Mouse (Mus musculus) thymus, adult 2 months (tissue): Measurements from ENCODE around the gene Mecr. TPM values are rescaled to one million over a fixed set of nuclear protein-coding genes. Genes with fewer than 3 reads are reported as not detected.

Source experiments
- DNase-seq: peaks from one replicate; pipeline ENCODE4 v3.0.0; 2021
- H3K27ac ChIP-seq: fragments of 200-500 bp; 2 replicates; pipeline ENCODE4 v1.5.1; 2012; ENCODE audit warnings: low read length, control low read depth; ENCODE audit not compliant: control insufficient read depth, insufficient read depth
- H3K27me3 ChIP-seq: fragments of 200-500 bp; 2 replicates; pipeline ENCODE4 v1.6.1; 2012; ENCODE audit warnings: mild to moderate bottlenecking, low read length, moderate library complexity, mixed read lengths; ENCODE audit not compliant: control insufficient read depth, insufficient read depth
- H3K36me3 ChIP-seq: fragments of 200-500 bp; 2 replicates; pipeline ENCODE4 v1.6.1; 2012; ENCODE audit warnings: mild to moderate bottlenecking, low read length, moderate library complexity; ENCODE audit not compliant: control insufficient read depth, insufficient read depth
- H3K4me1 ChIP-seq: fragments of 200-500 bp; replicated peaks from 2 replicates; pipeline ENCODE4 v1.6.1; 2012; ENCODE audit warnings: low read length; ENCODE audit not compliant: control insufficient read depth, insufficient read depth
- H3K4me3 ChIP-seq: fragments of 200-500 bp; 2 replicates; pipeline ENCODE4 v1.5.1; 2012; ENCODE audit warnings: mild to moderate bottlenecking, low read length, control low read depth, moderate library complexity; ENCODE audit not compliant: control insufficient read depth, insufficient read depth
- CTCF ChIP-seq: fragments of 200-500 bp; IDR thresholded peaks from 2 replicates; pipeline ENCODE4 v1.5.1; 2012; ENCODE audit warnings: mild to moderate bottlenecking, control low read depth, low read length, moderate library complexity, borderline replicate concordance; ENCODE audit not compliant: control insufficient read depth, poor library complexity, insufficient read depth; ENCODE audit errors: extremely low read depth
- POLR2A ChIP-seq: fragments of 200-500 bp; IDR thresholded peaks from 2 replicates; pipeline ENCODE4 v1.6.1; 2012; ENCODE audit warnings: mild to moderate bottlenecking, low read length, control low read depth, moderate library complexity; ENCODE audit not compliant: control insufficient read depth, poor library complexity, insufficient read depth; ENCODE audit errors: extremely low read depth
- WGBS: fragments of 180-500 bp; shearing (Covaris S2); methylation state at CpG from one replicate; pipeline ENCODE4 v1.1.7; 2018; 5-methylcytosine and 5-hydroxymethylcytosine counted together
- polyA plus RNA-seq: library from polyadenylated mRNA; depleted of rRNA; stranded (reverse); fragments of >200 nt; gene quantifications from 2 replicates; pipeline ENCODE4 v1.2.3, GENCODE M21; 2012

The Mecr gene
- polyA plus RNA-seq, 1 experiment, result 26.4 TPM

- H3K36me3 ChIP-seq, result no peaks in the 10 kb centered on the region
- H3K27me3 ChIP-seq, result peaks cover 14% of the 10 kb centered on the region; the same call in 1 of the 2 replicates
- no peak overlapping the region for H3K27ac ChIP-seq
- DNase-seq, result no peak
- WGBS, result 89% methylated on average over 3 of the region's 3 CpGs
- H3K4me1 ChIP-seq, result peaks cover 12% of the 10 kb centered on the region
- no peak overlapping the region for H3K4me3 ChIP-seq
- TF ChIP-seq POLR2A (no peak), CTCF (no peak)
These were observed 10.4 kb upstream of the Mecr start for GRCm38 (mm10) chr4:131832759-131833407.

- Histone ChIP-seq H3K4me1 (peaks cover 17% of the 10 kb centered on the region), H3K27ac (no peak overlapping the region), H3K36me3 (no peaks in the 10 kb centered on the region), H3K27me3 (peaks cover 16% of the 10 kb centered on the region; the same call in 1 of the 2 replicates), H3K4me3 (no peak overlapping the region)
- 67% methylated on average over 9 of the region's 9 CpGs for whole genome bisulfite sequencing
- TF ChIP-seq CTCF, result no peak
- TF ChIP-seq POLR2A, result no peak
- DNase-seq, result no peak
These were observed 9.2 kb upstream of the Mecr start for GRCm38 (mm10) chr4:131833971-131834609.

GRCm38 (mm10) chr4:131836351-131836881 lies 6.9 kb upstream of the Mecr start:
- H3K27me3 ChIP-seq, result peaks cover 16% of the 10 kb centered on the region; the same call in 1 of the 2 replicates
- no peak for TF ChIP-seq POLR2A
- TF ChIP-seq CTCF, result no peak
- WGBS, result 7% methylated on average over 39 of the region's 39 CpGs
- H3K4me1 ChIP-seq, result peaks cover 17% of the 10 kb centered on the region
- peak overlapping the region; percentile 50 for H3K4me3 ChIP-seq
- H3K27ac ChIP-seq, result no peak overlapping the region
- DNase-seq, result no peak
- H3K36me3 ChIP-seq, result no peaks in the 10 kb centered on the region

GRCm38 (mm10) chr4:131836891-131837491 lies 6.3 kb upstream of the Mecr start:
- peak overlapping the region; percentile 50 for H3K4me3 ChIP-seq
- H3K27ac ChIP-seq, result no peak overlapping the region
- H3K4me1 ChIP-seq, result peaks cover 17% of the 10 kb centered on the region
- no peak for DNase-seq
- under 1% methylated on average over 76 of the region's 76 CpGs for WGBS
- no peak for TF ChIP-seq POLR2A
- TF ChIP-seq CTCF, result no peak
- H3K36me3 ChIP-seq, result no peaks in the 10 kb centered on the region
- peaks cover 16% of the 10 kb centered on the region; the same call in 1 of the 2 replicates for H3K27me3 ChIP-seq

GRCm38 (mm10) chr4:131837872-131838524 lies 5.3 kb upstream of the Mecr start, which contains the start of gene Ptpru:
Gene Ptpru, minus strand, starts transcription at chr4:131838288.
- Histone ChIP-seq H3K36me3 (no peaks in the 10 kb centered on the region), H3K27ac (no peak within 1 kb of the TSS), H3K4me1 (peaks cover 20% of the 10 kb centered on the region), H3K4me3 (peak within 1 kb of the TSS; percentile 50), H3K27me3 (peaks cover 16% of the 10 kb centered on the region; the same call in 1 of the 2 replicates)
- 0 out of 2 replicates have a peak, but pooled peaks have one; percentile 25 for TF ChIP-seq POLR2A
- TF ChIP-seq CTCF, result peak; percentile 98
- under 1% methylated on average over 72 of the region's 72 CpGs for WGBS
- DNase-seq, result peak; percentile 87
